12 mouse cellular contexts compared by ENCODE assay signal in genomic region chr16:84966983-84967382, GRCm38 (mm10).
A peak's percentile ranks its signal among the peaks of the same experiment; 100 is the strongest.
DNase-seq lines count a peak whose midpoint lies in the region; ATAC-seq and TF ChIP-seq lines count a peak whose summit lies in the region.
"Had no signal": no experiment of that assay in that cellular context is flagged by ENCODE, and none has a peak within 500 bp of the region (broad histone marks: within the 10 kb centered on the region; RNA-seq: fewer than 3 reads in every experiment).

No protein-coding gene starts in this region.

- ATAC-seq in lung, postnatal 0 days, result peak; percentile 28; the same call in 1 of the 2 replicates
- ATAC-seq: forebrain, postnatal 0 days had no signal

- no peak overlapping the region for H3K4me3 ChIP-seq in cerebellum, adult 2 months (replicated peaks; ENCODE audit: insufficient read depth, low read depth, low read length)
- no peak overlapping the region for H3K4me3 ChIP-seq in lung, postnatal 0 days (ENCODE audit: low read depth, low read length)
- no peak overlapping the region for H3K4me3 ChIP-seq in cortical plate, adult 2 months (ENCODE audit: insufficient read depth, low read length)
- H3K4me3 ChIP-seq in megakaryocyte, embryonic 14.5 days (replicated peaks), result peak overlapping the region; percentile 15
- no peak overlapping the region for H3K4me3 ChIP-seq in limb, embryonic 10.5 days
- H3K4me3 ChIP-seq: heart, adult 2 months; hindbrain, embryonic 15.5 days had no signal

- 11% methylated on average over 4 of the region's 4 CpGs for WGBS in cerebellum, adult 2 months
- 83% methylated on average over 4 of the region's 4 CpGs for WGBS in lung, postnatal 0 days
- 88% methylated on average over 4 of the region's 4 CpGs for WGBS in limb, embryonic 10.5 days

- peaks cover 21% of the 10 kb centered on the region; the same call in 1 of the 2 replicates for H3K36me3 ChIP-seq in lung, postnatal 0 days (ENCODE audit: insufficient read depth, low read length)
- no peaks in the 10 kb centered on the region for H3K36me3 ChIP-seq in megakaryocyte, embryonic 14.5 days (replicated peaks; ENCODE audit: low read length)
- H3K36me3 ChIP-seq in limb, embryonic 10.5 days, result peaks cover 63% of the 10 kb centered on the region

- no peaks in the 10 kb centered on the region for H3K9me3 ChIP-seq in lung, postnatal 0 days (ENCODE audit: low read length)
- H3K9me3 ChIP-seq in megakaryocyte, embryonic 14.5 days, result peaks cover 20% of the 10 kb centered on the region
- no peaks in the 10 kb centered on the region for H3K9me3 ChIP-seq in limb, embryonic 10.5 days (replicated peaks)
- H3K9me3 ChIP-seq: hindbrain, embryonic 15.5 days had no signal

- H3K9ac ChIP-seq in lung, postnatal 0 days (replicated peaks; ENCODE audit: low read depth), result no peak overlapping the region
- H3K9ac ChIP-seq: forebrain, postnatal 0 days; hindbrain, embryonic 15.5 days had no signal

- peaks cover 3% of the 10 kb centered on the region for H3K4me1 ChIP-seq in cerebellum, adult 2 months (ENCODE audit: control insufficient read depth, insufficient read depth, low read length)
- peaks cover 6% of the 10 kb centered on the region for H3K4me1 ChIP-seq in lung, postnatal 0 days (ENCODE audit: insufficient read depth, low read depth, low read length)
- peaks cover 9% of the 10 kb centered on the region for H3K4me1 ChIP-seq in cortical plate, adult 2 months (ENCODE audit: control insufficient read depth, insufficient read depth, low read length)
- H3K4me1 ChIP-seq in megakaryocyte, embryonic 14.5 days, result no peaks in the 10 kb centered on the region
- H3K4me1 ChIP-seq in limb, embryonic 10.5 days, result no peaks in the 10 kb centered on the region

- TF ChIP-seq POLR2A in cerebellum, adult 2 months (IDR thresholded peaks at IDR 0.05; ENCODE audit: borderline replicate concordance, insufficient read depth, low read length), result no peak
- no peak for TF ChIP-seq POLR2A in cortical plate, adult 2 months (IDR thresholded peaks at IDR 0.05; ENCODE audit: extremely low read depth, insufficient read depth, low read length)

- DNase-seq in cerebellum, adult 2 months, result peak; percentile 34 to 71
- DNase-seq in cerebellum, postnatal 10 days, result no peak
- DNase-seq in lung, postnatal 0 days (ENCODE audit: low spot score), result no peak
- DNase-seq in lung, postnatal 25 days (ENCODE audit: low spot score), result no peak
- no peak for DNase-seq in limb, embryonic 10.5 days (ENCODE audit: low spot score)
- DNase-seq in kidney, adult 18-20 months, result no peak
- DNase-seq: forebrain, postnatal 0 days; heart, adult 2 months; kidney, postnatal 25 days had no signal

- no peak overlapping the region for H3K4me2 ChIP-seq in lung, postnatal 0 days (replicated peaks; ENCODE audit: low read depth, low read length)
- H3K4me2 ChIP-seq: hindbrain, embryonic 15.5 days had no signal

- no peak for TF ChIP-seq EP300 in lung, postnatal 0 days (IDR thresholded peaks at IDR 0.05)

- no peaks in the 10 kb centered on the region for H3K27me3 ChIP-seq in cerebellum, adult 2 months (ENCODE audit: control insufficient read depth, insufficient read depth, low read length)
- no peaks in the 10 kb centered on the region for H3K27me3 ChIP-seq in lung, postnatal 0 days (replicated peaks; ENCODE audit: insufficient read depth, low read length)
- H3K27me3 ChIP-seq in megakaryocyte, embryonic 14.5 days (replicated peaks), result no peaks in the 10 kb centered on the region
- no peaks in the 10 kb centered on the region for H3K27me3 ChIP-seq in limb, embryonic 10.5 days (ENCODE audit: low read depth, poor library complexity, severe bottlenecking)
- H3K27me3 ChIP-seq: hindbrain, embryonic 15.5 days had no signal

- H3K27ac ChIP-seq in cerebellum, adult 2 months (ENCODE audit: insufficient read depth, low read length), result no peak overlapping the region
- no peak overlapping the region for H3K27ac ChIP-seq in lung, postnatal 0 days (ENCODE audit: low read length)
- H3K27ac ChIP-seq in cortical plate, adult 2 months (ENCODE audit: insufficient read depth, low read length), result peak overlapping the region; percentile 7; the same call in 1 of the 2 replicates
- H3K27ac ChIP-seq in limb, embryonic 10.5 days, result no peak overlapping the region
- H3K27ac ChIP-seq: heart, adult 2 months; hindbrain, embryonic 15.5 days had no signal

- TF ChIP-seq CTCF in cerebellum, adult 2 months (IDR thresholded peaks at IDR 0.05; ENCODE audit: borderline replicate concordance, insufficient read depth, low read depth, low read length), result no peak
- TF ChIP-seq CTCF in lung, postnatal 0 days (IDR thresholded peaks at IDR 0.05), result no peak
- no peak for TF ChIP-seq CTCF in cortical plate, adult 2 months (IDR thresholded peaks at IDR 0.05; ENCODE audit: extremely low read depth, insufficient read depth, low read length)

Comparison
In these comparisons a context has a peak if more than half of its experiments do, and no peak if none do; other contexts are left out.
1. DNase-seq: peak in cerebellum, adult 2 months (2 of 2); none in cerebellum, postnatal 10 days (0 of 2), lung, postnatal 0 days (single experiment), lung, postnatal 25 days (single experiment), limb, embryonic 10.5 days (single experiment) and kidney, adult 18-20 months (single experiment).